Mouse (Mus musculus) MEL (cell line): ENCODE measurements around the gene Slc17a1. TPM values are rescaled to one million over a fixed set of nuclear protein-coding genes. Genes with fewer than 3 reads are reported as not detected.

Experiments used
- DNase-seq: peaks from one replicate; pipeline ENCODE4 v3.0.0; 2011; ENCODE audit warnings: low read depth, low spot score
- H3K27ac ChIP-seq: 2 replicates; pipeline ENCODE4 v1.5.1; 2012; ENCODE audit warnings: low read depth, mild to moderate bottlenecking, control low read depth, low read length, moderate library complexity; ENCODE audit not compliant: control insufficient read depth
- H3K27me3 ChIP-seq, 2 experiments: fragments of 150-350 bp in 1 of 2; sonication (generic) in 1 of 2; 2 replicates each; pipeline ENCODE4 v1.6.1; 2012; ENCODE audit warnings: low read length in 2 of 2, mild to moderate bottlenecking in 2 of 2, improper control_type of control experiment in 1 of 2, moderate library complexity in 1 of 2; ENCODE audit not compliant: insufficient read depth in 2 of 2, control insufficient read depth in 1 of 2
- H3K36me3 ChIP-seq, 2 experiments: 2 replicates each; pipeline ENCODE4 v1.6.1; 2012 to 2014; ENCODE audit warnings: low read length in 2 of 2, improper control_type of control experiment in 1 of 2, inconsistent platforms in 1 of 2, mild to moderate bottlenecking in 1 of 2; ENCODE audit not compliant: insufficient read depth in 2 of 2, control insufficient read depth in 1 of 2
- H3K4me1 ChIP-seq, 2 experiments: fragments of 150-350 bp in 1 of 2; sonication (generic) in 1 of 2; 2 replicates each; pipeline ENCODE4 v1.6.1; 2012; ENCODE audit warnings: low read length in 2 of 2, improper control_type of control experiment in 1 of 2, mild to moderate bottlenecking in 1 of 2; ENCODE audit not compliant: insufficient read depth in 2 of 2, control insufficient read depth in 1 of 2
- H3K4me3 ChIP-seq, 2 experiments: fragments of 150-350 bp in 1 of 2; sonication (generic) in 1 of 2; 2 replicates each; pipeline ENCODE4 v1.5.1; 2012; ENCODE audit warnings: low read depth in 2 of 2, low read length in 2 of 2, mild to moderate bottlenecking in 2 of 2, moderate library complexity in 2 of 2, control low read depth in 1 of 2, improper control_type of control experiment in 1 of 2; ENCODE audit not compliant: control insufficient read depth in 1 of 2, insufficient read depth in 1 of 2
- H3K79me2 ChIP-seq: 2 replicates; pipeline ENCODE4 v1.6.1; 2012; ENCODE audit warnings: mild to moderate bottlenecking, low read length, moderate library complexity; ENCODE audit not compliant: control insufficient read depth, poor library complexity, insufficient read depth
- H3K9ac ChIP-seq: 2 replicates; pipeline ENCODE4 v1.6.1; 2012; ENCODE audit warnings: low read depth, mild to moderate bottlenecking, control low read depth, low read length, moderate library complexity; ENCODE audit not compliant: control insufficient read depth, poor library complexity, severe bottlenecking
- H3K9me3 ChIP-seq: fragments of 150-350 bp; sonication (generic); replicated peaks from 2 replicates; pipeline ENCODE4 v1.6.1; 2012; ENCODE audit warnings: mild to moderate bottlenecking, low read length, improper control_type of control experiment, moderate library complexity; ENCODE audit not compliant: insufficient read depth
- BHLHE40 ChIP-seq: IDR thresholded peaks from 2 replicates; pipeline ENCODE4 v1.6.1; 2012; ENCODE audit warnings: low read depth, mild to moderate bottlenecking, inconsistent platforms, low read length, improper control_type of control experiment, borderline replicate concordance
- CHD2 ChIP-seq: IDR thresholded peaks from 2 replicates; pipeline ENCODE4 v1.6.1; 2011; ENCODE audit warnings: low read length, improper control_type of control experiment
- CTCF ChIP-seq, 3 experiments: IDR thresholded peaks in 2 of 3; conservative IDR thresholded peaks in 1 of 3; 2 replicates each; pipeline ENCODE4 v1.5.1; 2011 to 2012; ENCODE audit warnings: low read length in 3 of 3, low read depth in 2 of 3, mild to moderate bottlenecking in 2 of 3, improper control_type of control experiment in 1 of 3, inconsistent platforms in 1 of 3, mixed read lengths in 1 of 3, moderate library complexity in 1 of 3; ENCODE audit not compliant: control insufficient read depth in 1 of 3, insufficient read depth in 1 of 3, poor library complexity in 1 of 3, severe bottlenecking in 1 of 3
- E2F4 ChIP-seq: IDR thresholded peaks from 2 replicates; pipeline ENCODE4 v1.6.1; 2011; ENCODE audit warnings: low read depth, low read length, improper control_type of control experiment, borderline replicate concordance
- ELF1 ChIP-seq: IDR thresholded peaks from 2 replicates; pipeline ENCODE4 v1.6.1; 2014; ENCODE audit warnings: low read depth, mild to moderate bottlenecking, inconsistent platforms, low read length, improper control_type of control experiment, moderate library complexity
- EP300 ChIP-seq, 2 experiments: IDR thresholded peaks; 2 replicates each; pipeline ENCODE4 v1.6.1; 2011; ENCODE audit warnings: improper control_type of control experiment in 2 of 2, low read length in 2 of 2, low read depth in 1 of 2, mild to moderate bottlenecking in 1 of 2
- ETS1 ChIP-seq: IDR thresholded peaks from 2 replicates; pipeline ENCODE4 v1.6.1; 2012; ENCODE audit warnings: low read depth, mild to moderate bottlenecking, inconsistent platforms, low read length, improper control_type of control experiment, moderate library complexity
- GABPA ChIP-seq: IDR thresholded peaks from 2 replicates; pipeline ENCODE4 v1.6.1; 2012; ENCODE audit warnings: low read depth, mild to moderate bottlenecking, inconsistent platforms, low read length, improper control_type of control experiment, moderate library complexity
- GATA1 ChIP-seq: IDR thresholded peaks from 2 replicates; pipeline ENCODE4 v1.6.1; 2011; ENCODE audit warnings: low read depth, low read length, improper control_type of control experiment
- JUND ChIP-seq: IDR thresholded peaks from 2 replicates; pipeline ENCODE4 v1.6.1; 2011; ENCODE audit warnings: low read depth, mild to moderate bottlenecking, improper control_type of control experiment, low read length
- KAT2A ChIP-seq: conservative IDR thresholded peaks from 2 replicates; pipeline ENCODE4 v1.6.1; 2012; ENCODE audit warnings: low read depth, low read length, improper control_type of control experiment, inconsistent platforms
- MAFK ChIP-seq: IDR thresholded peaks from 2 replicates; pipeline ENCODE4 v1.6.1; 2011; ENCODE audit warnings: low read depth, mild to moderate bottlenecking, low read length, improper control_type of control experiment, borderline replicate concordance
- MAX ChIP-seq: IDR thresholded peaks from 2 replicates; pipeline ENCODE4 v1.6.1; 2011; ENCODE audit warnings: low read length, improper control_type of control experiment
- MAZ ChIP-seq: IDR thresholded peaks from 2 replicates; pipeline ENCODE4 v1.6.1; 2012; ENCODE audit warnings: low read depth, mild to moderate bottlenecking, inconsistent platforms, low read length, improper control_type of control experiment
- MXI1 ChIP-seq: IDR thresholded peaks from 2 replicates; pipeline ENCODE4 v1.6.1; 2011; ENCODE audit warnings: mild to moderate bottlenecking, low read depth, low read length, improper control_type of control experiment
- MYB ChIP-seq: IDR thresholded peaks from 2 replicates; pipeline ENCODE4 v1.6.1; 2011; ENCODE audit warnings: mild to moderate bottlenecking, low read depth, low read length, improper control_type of control experiment
- MYC ChIP-seq: IDR thresholded peaks from 2 replicates; pipeline ENCODE4 v1.6.1; 2011; ENCODE audit warnings: low read depth, mild to moderate bottlenecking, low read length, improper control_type of control experiment, moderate library complexity
- NELFE ChIP-seq: IDR thresholded peaks from 2 replicates; pipeline ENCODE4 v1.6.1; 2011; ENCODE audit warnings: low read depth, low read length, improper control_type of control experiment
- NRF1 ChIP-seq: IDR thresholded peaks from 2 replicates; pipeline ENCODE4 v1.6.1; 2014; ENCODE audit warnings: low read depth, mild to moderate bottlenecking, inconsistent platforms, low read length, improper control_type of control experiment, moderate library complexity; ENCODE audit not compliant: poor library complexity, insufficient read depth, severe bottlenecking
- POLR2A ChIP-seq, 2 experiments: IDR thresholded peaks; 2 replicates each; pipeline ENCODE4 v1.6.1; 2011 to 2012; ENCODE audit warnings: low read length in 2 of 2, mild to moderate bottlenecking in 2 of 2, control low read depth in 1 of 2, improper control_type of control experiment in 1 of 2, low read depth in 1 of 2, moderate library complexity in 1 of 2; ENCODE audit not compliant: control insufficient read depth in 1 of 2, insufficient read depth in 1 of 2, poor library complexity in 1 of 2
- RAD21 ChIP-seq: IDR thresholded peaks from 2 replicates; pipeline ENCODE4 v1.6.1; 2011; ENCODE audit warnings: mild to moderate bottlenecking, low read depth, low read length, improper control_type of control experiment
- RCOR1 ChIP-seq: IDR thresholded peaks from 2 replicates; pipeline ENCODE4 v1.6.1; 2012; ENCODE audit warnings: low read depth, mild to moderate bottlenecking, inconsistent platforms, low read length, improper control_type of control experiment
- SIN3A ChIP-seq: IDR thresholded peaks from 2 replicates; pipeline ENCODE4 v1.6.1; 2012; ENCODE audit warnings: low read length, improper control_type of control experiment, inconsistent platforms
- SMC3 ChIP-seq: IDR thresholded peaks from 2 replicates; pipeline ENCODE4 v1.6.1; 2011; ENCODE audit warnings: low read depth, low read length, improper control_type of control experiment
- TAL1 ChIP-seq: IDR thresholded peaks from 2 replicates; pipeline ENCODE4 v1.6.1; 2012; ENCODE audit warnings: mild to moderate bottlenecking, inconsistent platforms, low read length, moderate library complexity, mixed read lengths
- TCF12 ChIP-seq: IDR thresholded peaks from 2 replicates; pipeline ENCODE4 v1.6.1; 2014; ENCODE audit warnings: low read depth, mild to moderate bottlenecking, inconsistent platforms, low read length, improper control_type of control experiment, moderate library complexity
- USF1 ChIP-seq: IDR thresholded peaks from 2 replicates; pipeline ENCODE4 v1.6.1; 2014; ENCODE audit warnings: low read depth, mild to moderate bottlenecking, inconsistent platforms, low read length, improper control_type of control experiment, moderate library complexity
- ZC3H11A ChIP-seq: IDR thresholded peaks from 2 replicates; pipeline ENCODE4 v1.6.1; 2012; ENCODE audit warnings: low read depth, mild to moderate bottlenecking, inconsistent platforms, low read length, improper control_type of control experiment
- ZMIZ1 ChIP-seq: IDR thresholded peaks from 2 replicates; pipeline ENCODE4 v1.6.1; 2012; ENCODE audit warnings: low read depth, mild to moderate bottlenecking, inconsistent platforms, low read length, improper control_type of control experiment, moderate library complexity
- ZNF384 ChIP-seq: IDR thresholded peaks from 2 replicates; pipeline ENCODE4 v1.6.1; 2012; ENCODE audit warnings: low read depth, mild to moderate bottlenecking, inconsistent platforms, low read length, improper control_type of control experiment
- polyA plus RNA-seq, 2 experiments: library from polyadenylated mRNA; stranded (reverse) in 1 of 2; unstranded in 1 of 2; fragments of >175 nt in 1 of 2; fragments of >200 nt in 1 of 2; gene quantifications; 2 replicates each; pipeline versions ENCODE4 v1.2.1 to v1.2.4; 2012; ENCODE audit warnings: low replicate concordance in 2 of 2, low read depth in 1 of 2; ENCODE audit not compliant: insufficient read length in 2 of 2, insufficient read depth in 1 of 2, missing spikeins in 1 of 2
- total RNA-seq: library from RNA; depleted of rRNA; stranded (reverse); fragments of 300-350 nt; gene quantifications from 2 replicates; pipeline ENCODE4 v1.2.3, GENCODE M21; 2012

Slc17a1 gene
- total and polyA plus RNA-seq, 3 experiments = not detected

- Histone ChIP-seq H3K9ac (no peak overlapping the region), H3K4me3 (peak overlapping the region in 1 of 2 experiments; percentile 15; a peak in 2 of 4 replicates), H3K27me3 (no peaks in the 10 kb centered on the region; a peak in 2 of 4 replicates), H3K4me1 (peaks cover 26 to 45% of the 10 kb centered on the region in 2 experiments), H3K79me2 (no peaks in the 10 kb centered on the region), H3K9me3 (no peaks in the 10 kb centered on the region), H3K36me3 (peaks cover 0 to 48% of the 10 kb centered on the region in 2 experiments; a peak in 2 of 4 replicates)
- DNase-seq = peak; percentile 89
- no peak for TF ChIP-seq ZNF384
- TF ChIP-seq KAT2A = no peak
- TF ChIP-seq SIN3A = 0 out of 2 replicates have a peak, but pooled peaks have one; percentile 30
- TF ChIP-seq ETS1 = peak; percentile 57; the same call in 1 of the 2 replicates
- TF ChIP-seq RAD21 = no peak
- no peak for TF ChIP-seq GABPA
- TF ChIP-seq ELF1 = peak; percentile 69
- peak; percentile 3 to 12; a peak in 1 of 4 replicates for TF ChIP-seq EP300 (IDR thresholded peaks at IDR 0.05; ENCODE audit: low read depth in 1 of 2, low read length in 2 of 2)
- TF ChIP-seq MAX = no peak
- TF ChIP-seq NRF1 = peak; percentile 79
- TF ChIP-seq GATA1 = no peak
- no peak for TF ChIP-seq MYC
- TF ChIP-seq MAFK = no peak
- 0 out of 2 replicates have a peak, but pooled peaks have one; percentile 13 for TF ChIP-seq TCF12
- TF ChIP-seq, all 39 proteins: peak for 6
- no peak overlapping the region for H3K27ac ChIP-seq
Measured at GRCm38 (mm10) chr13:23911335-23911734, 43.8 kb downstream of the Slc17a1 start.

- Histone ChIP-seq H3K9ac (peak overlapping the region; percentile 13; the same call in 1 of the 2 replicates), H3K27me3 (no peaks in the 10 kb centered on the region), H3K4me3 (no peak overlapping the region), H3K27ac (peak overlapping the region; percentile 93), H3K79me2 (no peaks in the 10 kb centered on the region), H3K4me1 (peaks cover 26 to 45% of the 10 kb centered on the region in 2 experiments), H3K9me3 (no peaks in the 10 kb centered on the region), H3K36me3 (peaks cover 0 to 48% of the 10 kb centered on the region in 2 experiments; a peak in 2 of 4 replicates)
- DNase-seq = peak; percentile 93
- TF ChIP-seq USF1 (no peak; the same call in 1 of the 2 replicates), MYB (peak; percentile 85), MAZ (0 out of 2 replicates have a peak, but pooled peaks have one; percentile 58), ZC3H11A (no peak), CHD2 (no peak), POLR2A (IDR thresholded peaks at IDR 0.05; ENCODE audit: control insufficient read depth in 1 of 2, insufficient read depth in 1 of 2, low read depth in 1 of 2, low read length in 2 of 2, poor library complexity in 1 of 2) (0 out of 4 replicates have a peak, but pooled peaks of 1 of the 2 experiments have one; percentile 43), SMC3 (no peak), TAL1 (peak; percentile 96), ZMIZ1 (no peak; the same call in 1 of the 2 replicates), NELFE (no peak), SIN3A (peak; percentile 94), ZNF384 (peak; percentile 52), TCF12 (peak; percentile 91), RCOR1 (no peak), RAD21 (no peak), GABPA (no peak), EP300 (IDR thresholded peaks at IDR 0.05; ENCODE audit: low read depth in 1 of 2, low read length in 2 of 2) (peak; percentile 94 to 97), GATA1 (peak; percentile 96), NRF1 (peak; percentile 28; the same call in 1 of the 2 replicates), ETS1 (peak; percentile 98), MXI1 (peak; percentile 87), CTCF (IDR thresholded peaks at IDR 0.05 in 2 of 3, conservative IDR thresholded peaks at IDR 0.05 in 1 of 3; ENCODE audit: control insufficient read depth in 1 of 3, insufficient read depth in 1 of 3, low read depth in 2 of 3, low read length in 3 of 3, poor library complexity in 1 of 3, severe bottlenecking in 1 of 3) (no peak), BHLHE40 (peak; percentile 90), MAX (peak; percentile 91), JUND (peak; percentile 91), E2F4 (no peak)
Measured at GRCm38 (mm10) chr13:23913791-23914306, 46.3 kb downstream of the Slc17a1 start.
